Mouse (Mus musculus): ENCODE data around the gene Gsn.

DNA sequence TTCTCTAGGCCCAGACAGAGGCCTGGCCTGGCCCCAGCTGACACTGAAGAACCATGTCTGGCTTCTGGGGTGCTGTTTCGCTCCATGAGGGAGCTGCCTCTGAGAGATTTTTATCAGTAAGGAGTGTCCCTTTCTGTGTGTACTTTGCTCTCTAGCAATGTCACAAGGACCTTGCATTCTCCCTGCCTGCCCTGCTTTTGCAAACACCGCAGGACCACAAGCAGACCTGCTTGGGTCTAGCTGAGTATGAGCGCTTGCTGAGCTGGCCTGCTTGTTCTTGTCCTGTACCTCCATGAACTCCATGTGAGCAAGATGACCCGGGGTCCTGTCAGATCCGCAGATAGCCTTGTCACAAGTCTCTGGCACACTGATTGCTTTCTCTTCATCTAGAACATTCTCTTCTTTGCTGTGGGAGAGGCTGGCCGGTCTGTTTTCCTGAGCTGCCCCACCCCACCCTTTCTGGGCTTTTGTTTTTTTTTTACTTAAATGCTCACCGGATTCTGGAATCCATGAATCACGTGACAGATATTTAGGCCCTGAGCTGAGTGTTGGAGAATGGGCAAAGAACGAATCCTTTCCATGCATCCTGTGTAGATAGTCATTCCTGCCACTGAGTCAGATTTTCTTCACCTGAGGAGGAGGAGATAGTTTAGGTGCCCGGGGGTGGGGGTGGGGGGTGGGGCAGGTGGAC is 11.8 kb downstream of the Gsn start:
- TF ChIP-seq POLR2A (IDR thresholded peaks at IDR 0.05; ENCODE audit: insufficient read length, low read depth) (no peak), MAX (IDR thresholded peaks at IDR 0.05; ENCODE audit: low read depth) (no peak), MYOD1 (IDR thresholded peaks at IDR 0.05; ENCODE audit: control insufficient read depth in 1 of 3, insufficient read length in 2 of 3, low read depth in 2 of 3) (no peak)
